Mouse (Mus musculus): ENCODE data around the gene Zmpste24.
"Not testable (repeated sequence)": the region's sequence is repeated elsewhere in the genome, so short reads cannot be mapped to it uniquely, and the experiment has no call there.

The Zmpste24 gene

DNA sequence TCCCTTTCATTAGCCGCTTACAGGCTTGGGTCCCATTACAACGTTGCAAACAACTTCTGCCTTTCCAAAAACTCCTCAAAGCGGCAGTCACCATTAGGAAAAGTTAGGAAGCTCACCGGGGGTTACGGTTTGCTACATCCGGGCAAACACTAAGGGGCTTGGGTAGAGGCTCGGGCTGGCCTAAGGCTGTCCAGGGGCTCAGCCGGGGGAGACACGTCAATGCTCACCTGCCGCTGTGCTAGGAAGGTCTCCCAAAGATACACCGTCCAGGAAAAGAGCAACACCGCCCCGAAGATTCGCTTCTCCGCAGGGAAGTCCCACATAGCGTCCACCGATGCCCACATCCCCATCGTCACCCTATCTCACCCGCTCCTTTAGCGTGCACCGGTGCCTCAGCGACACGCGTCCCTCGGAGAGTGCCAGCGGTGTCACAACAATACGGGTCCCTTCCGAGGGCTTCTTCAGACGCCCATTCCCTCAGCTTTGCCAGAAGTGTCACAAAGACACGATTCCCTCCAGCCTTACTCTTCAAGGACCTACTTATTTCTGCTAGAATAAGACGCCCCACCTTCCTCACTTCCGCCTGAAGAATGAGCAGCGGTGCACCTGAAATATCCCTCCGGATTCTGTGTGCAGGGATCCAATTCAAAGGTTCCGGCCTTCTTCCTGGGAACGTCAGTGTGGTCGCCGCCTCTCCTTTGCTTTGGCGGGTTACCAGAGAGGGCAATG, at the start of gene Zmpste24:
Zmpste24 (minus strand) TSS at position 592 of the 729 bp plus-strand sequence.
- DNase-seq (ENCODE audit: low spot score) = peak; percentile 92

DNA sequence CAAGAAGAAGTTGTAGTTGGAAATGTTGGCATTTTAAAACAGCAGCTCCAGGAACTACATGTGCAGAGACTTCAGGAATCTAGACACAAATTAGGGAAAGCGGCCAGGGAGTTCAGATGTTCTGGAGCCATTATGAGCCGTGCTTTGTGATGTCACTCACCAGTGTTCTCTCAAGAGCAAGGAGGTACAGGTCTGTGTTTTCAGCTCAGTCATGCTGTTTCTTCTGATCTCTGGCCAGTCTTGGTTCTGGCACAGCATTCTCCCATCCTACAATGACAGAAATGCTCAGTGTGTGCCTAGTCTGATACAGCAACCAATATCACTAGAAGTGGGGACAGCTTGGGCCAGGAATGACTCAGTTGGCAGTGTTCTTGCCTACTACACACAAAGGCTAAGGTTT, 11.1 kb upstream of the Zmpste24 start, which contains the start of gene Tmco2:
Tmco2 (minus strand) TSS at position 101 of the 400 bp plus-strand sequence.
- DNase-seq (ENCODE audit: low spot score) = no peak

DNA sequence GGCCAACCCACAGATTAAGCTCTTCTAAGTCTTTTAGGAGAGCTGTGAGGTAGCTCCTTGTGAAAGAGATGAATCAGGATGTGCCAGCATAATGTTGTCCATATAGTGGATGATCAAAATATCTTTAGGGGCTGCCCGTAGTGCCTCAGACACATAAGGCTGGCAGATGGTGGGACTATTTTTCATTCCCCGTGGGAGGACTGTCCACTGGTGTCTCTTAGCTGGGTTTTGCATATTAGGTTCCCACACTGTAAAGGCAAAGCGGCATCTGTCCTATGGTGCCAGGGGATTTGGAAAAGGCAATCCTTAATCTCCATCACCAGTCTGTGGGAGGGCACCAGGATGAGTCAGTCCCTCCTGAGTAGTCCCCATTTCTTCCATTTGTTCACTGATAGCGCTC, 5.3 kb upstream of the Zmpste24 start:
- no peak for DNase-seq (ENCODE audit: low spot score)

DNA sequence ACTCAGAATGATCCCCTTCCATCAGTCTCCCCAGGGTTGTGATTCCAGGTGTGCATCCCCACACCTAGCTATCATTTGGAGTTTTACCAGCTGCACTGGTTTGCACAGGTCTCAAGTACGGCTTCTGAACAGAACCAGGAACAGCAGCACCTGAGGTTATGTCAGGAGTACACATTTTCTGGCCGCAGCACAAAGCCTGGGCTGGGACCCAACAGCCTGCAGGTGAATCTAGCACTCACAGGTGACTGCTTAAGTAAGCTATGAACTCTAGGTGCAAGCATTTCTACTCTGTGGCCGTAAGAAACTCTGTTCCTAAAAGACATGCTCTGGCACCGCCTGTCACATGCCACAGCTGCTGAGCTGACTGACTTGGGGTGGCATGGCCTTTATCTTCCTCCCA, 7.8 kb downstream of the Zmpste24 start:
- DNase-seq (ENCODE audit: low spot score) = no peak

DNA sequence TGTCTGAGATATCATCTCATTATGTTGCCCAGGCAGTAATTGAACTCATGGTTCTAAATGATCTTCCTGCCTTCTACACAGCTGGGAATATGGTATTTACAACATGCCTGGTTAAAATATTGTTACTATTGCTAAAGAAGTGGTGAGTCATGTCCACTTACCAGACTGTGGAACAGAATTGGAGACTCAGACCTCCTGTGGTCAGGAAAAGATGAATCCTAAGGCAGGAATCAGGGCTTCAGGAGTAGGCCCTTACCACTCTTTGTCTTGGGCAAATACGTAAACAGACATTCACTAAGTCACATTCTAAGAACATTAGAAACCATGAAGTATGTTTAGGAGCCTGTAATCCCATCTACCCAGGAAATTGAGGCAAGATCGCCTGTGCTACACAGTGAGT, 9.3 kb downstream of the Zmpste24 start:
- DNase-seq (ENCODE audit: low spot score) = no peak

DNA sequence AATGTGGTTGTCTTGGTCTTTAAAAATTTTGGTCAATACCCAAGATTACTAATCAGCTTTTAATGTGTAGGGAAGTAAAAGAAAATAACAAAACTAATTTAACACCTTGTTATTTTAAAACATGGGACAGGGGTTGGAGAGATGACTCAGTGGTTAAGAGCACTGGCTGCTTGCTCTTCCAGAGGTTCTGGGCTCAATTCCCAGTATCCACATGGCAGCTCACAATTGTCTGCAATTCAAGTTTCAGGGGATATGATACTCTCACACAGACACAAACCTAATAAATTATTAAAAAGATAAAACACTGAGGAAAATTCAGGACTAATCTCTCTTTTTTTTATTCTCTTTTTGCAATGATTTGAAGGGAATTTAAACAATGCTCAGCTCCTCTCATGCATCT, 13.5 kb downstream of the Zmpste24 start:
- DNase-seq (ENCODE audit: low spot score) = no peak

DNA sequence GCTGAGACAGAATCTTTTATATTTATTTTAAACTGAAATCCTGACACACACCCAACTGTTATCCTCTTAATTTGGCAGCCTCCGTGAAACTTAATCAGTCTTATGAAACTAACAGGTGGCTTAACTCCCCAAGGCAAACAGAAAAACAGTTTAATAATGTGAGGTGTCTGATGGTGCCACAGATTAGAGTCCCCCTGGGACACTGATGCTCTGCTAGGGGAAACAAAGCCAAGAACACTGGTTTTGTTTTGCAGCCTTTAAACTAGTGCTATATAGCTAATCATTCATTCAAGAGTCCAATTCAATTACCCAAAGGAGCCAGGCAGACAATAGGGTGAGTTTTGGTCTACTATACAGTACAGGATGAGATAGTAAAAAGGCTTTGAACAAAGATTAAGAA, 17.6 kb downstream of the Zmpste24 start:
- DNase-seq (ENCODE audit: low spot score) = no peak

DNA sequence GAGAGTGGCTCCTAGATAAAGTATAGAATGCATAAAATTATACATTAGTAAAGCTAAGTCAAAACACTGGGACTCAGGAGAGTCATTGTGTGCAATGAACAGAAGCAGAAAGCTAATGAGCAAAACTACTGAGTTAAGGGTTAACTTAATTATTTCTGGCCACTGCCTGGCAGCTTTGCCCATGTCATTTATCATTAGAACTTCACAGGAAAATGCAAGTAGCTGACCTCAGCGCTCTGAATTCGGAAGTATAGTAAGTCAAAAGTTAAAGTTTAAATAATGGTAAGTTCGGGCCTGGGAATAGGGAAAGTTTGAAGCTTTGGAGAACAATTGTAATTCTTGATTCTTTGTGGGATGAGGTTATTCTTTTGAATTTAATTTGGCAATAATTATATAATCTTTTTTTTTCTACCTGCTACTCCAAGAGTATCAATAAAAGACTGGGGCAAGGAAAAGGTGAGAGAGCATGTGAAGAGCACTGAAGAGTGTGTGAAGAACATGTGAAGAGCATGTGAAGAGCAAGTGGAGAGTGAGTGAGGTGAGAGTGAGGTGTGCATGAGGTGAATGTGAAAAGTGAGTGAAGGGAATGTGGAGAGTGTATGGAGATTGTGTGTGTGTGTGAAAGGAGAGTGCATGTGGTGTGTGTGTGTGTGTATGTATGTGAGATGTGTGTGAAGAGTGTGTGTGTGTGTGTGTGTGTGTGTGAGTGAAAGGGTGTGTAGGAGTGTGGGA, 20.0 kb downstream of the Zmpste24 start:
- no peak for DNase-seq (ENCODE audit: low spot score)

DNA sequence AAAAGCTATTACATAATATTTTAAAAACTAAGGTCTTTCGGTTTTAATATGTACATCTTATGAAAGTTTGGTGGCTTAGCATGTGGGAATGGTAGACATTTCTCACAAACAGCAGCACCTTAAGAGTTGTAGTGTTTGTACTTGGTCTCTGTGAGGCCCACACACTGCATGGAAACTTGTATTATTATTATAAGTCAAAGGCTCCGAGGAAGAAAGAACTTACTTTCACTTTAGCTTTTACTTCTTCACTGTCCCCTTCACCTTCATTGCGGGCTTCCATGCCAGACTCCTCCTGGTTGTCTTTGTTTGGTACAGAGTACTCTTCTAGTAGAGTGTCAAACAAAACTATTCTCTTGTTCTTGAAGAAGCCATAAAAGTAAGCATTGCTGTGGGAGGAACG, 23.8 kb downstream of the Zmpste24 start:
- DNase-seq (ENCODE audit: low spot score) = no peak

DNA sequence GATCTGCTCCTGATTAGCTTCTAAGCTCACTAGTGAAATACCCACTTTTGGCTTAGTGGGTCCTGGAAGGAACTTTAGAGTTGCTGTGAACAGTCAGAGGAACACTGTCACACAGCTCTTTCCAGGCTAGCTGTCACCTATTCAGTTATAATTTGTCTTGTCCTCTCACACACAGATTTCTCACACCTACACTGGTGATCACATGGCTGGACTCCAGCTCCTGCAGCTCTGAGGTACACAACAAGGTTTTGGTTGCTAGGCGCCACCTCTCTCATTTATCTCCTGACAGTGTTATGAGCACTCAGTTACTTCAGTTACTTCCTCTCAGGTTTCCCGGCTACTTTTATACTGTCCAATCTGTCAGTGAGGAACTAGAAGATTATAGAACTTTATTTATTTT, 32.7 kb downstream of the Zmpste24 start:
- no peak for DNase-seq (ENCODE audit: low spot score)

DNA sequence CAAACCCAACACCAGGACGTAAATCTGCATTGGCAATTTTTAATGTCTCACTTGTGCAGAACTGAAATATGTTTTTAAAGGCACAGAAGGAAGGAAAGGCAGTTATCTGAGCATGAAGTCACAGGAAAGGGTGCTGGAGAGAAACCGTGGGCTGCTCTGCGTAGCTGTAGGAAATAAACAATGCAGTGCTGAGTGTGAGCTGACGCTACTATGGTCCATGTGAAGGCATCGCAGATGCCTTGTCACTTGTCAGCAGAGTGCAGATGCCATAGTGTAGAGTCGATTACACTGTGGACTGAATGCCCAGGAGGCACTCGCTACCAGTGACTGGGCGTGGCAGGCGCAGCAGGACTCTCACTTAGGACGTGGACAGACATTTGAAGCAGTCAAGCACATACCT, 38.8 kb downstream of the Zmpste24 start:
- not testable (repeated sequence) for DNase-seq (ENCODE audit: low spot score)

DNA sequence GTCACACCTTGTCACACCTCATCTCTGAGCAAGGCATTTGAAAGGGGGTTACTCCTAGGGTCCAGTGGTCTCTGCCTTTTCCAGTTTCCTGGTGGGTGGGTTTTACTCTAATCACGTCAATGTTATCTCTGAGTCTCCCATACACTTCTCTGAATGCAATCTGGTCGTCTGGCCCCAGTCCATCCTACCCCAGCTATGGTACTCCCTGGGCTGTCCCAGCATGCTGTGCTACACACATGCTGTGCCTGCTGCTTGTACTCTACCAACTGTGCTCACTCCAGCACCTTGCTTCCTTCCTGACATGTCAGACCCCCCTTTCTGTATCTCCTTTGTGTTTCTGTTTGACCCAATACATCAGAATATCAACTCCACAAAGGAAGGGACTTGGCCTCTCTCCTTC, 41.0 kb downstream of the Zmpste24 start:
- DNase-seq (ENCODE audit: low spot score) = no peak

DNA sequence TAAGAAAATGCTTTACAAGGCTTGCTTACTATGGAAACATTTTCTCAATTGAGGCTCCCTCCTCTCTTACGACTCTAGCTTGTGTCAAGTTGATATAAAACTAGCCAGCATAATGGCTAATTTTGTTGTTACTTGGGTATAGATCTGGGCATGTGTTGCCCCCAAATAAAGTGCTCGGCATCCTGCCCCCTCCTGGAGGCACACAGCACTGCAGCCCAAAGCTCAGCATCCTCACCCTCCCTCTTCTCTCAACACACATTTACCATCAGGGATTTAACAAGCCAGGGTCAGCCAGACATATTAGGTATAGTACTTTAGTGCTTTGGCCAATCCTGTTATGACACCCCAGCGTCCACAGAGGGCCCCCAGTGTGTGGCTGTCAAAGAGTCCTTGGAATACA, 41.7 kb downstream of the Zmpste24 start:
- no peak for DNase-seq (ENCODE audit: low spot score)

DNA sequence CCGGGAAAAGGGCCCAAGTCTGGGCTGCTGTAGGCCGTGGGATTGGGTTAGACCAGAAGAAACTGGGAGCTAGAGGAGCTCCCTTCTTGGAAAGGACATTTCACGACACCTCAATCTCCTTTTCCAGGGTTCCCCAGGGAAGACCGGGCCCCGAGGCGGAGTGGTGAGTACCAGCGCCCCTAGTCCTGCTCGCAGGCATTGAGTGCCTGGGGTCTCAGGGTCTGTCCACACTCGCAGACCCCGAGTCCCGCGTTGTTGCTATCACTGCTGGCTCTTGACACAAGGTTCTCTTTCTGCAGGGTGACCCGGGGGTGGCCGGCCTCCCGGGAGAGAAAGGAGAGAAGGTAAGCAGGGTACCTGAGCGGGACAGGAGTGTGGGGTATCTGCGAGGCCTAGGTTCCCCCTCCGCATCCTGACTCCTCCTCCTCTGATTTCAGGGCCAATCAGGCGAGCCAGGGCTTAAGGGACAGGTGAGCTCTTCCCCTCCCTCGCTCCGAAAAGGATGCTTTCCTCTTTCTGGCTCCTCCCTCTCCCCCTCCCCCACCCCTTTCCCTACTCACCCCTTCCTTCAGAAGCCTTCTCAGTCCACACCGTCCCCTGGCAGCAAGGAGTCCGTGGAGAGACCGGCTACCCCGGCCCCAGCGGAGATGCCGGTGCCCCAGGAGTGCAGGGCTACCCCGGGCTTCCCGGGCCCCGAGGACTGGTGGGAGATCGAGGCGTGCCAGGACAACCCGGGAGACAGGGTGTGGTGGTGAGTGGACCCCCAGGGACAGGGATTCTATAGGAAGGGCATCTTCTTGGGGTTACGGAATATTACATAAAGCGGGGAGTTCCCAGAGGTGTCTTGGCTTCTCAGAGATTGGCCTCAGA, 45.4 kb downstream of the Zmpste24 start:
- DNase-seq (ENCODE audit: low spot score) = no peak

DNA sequence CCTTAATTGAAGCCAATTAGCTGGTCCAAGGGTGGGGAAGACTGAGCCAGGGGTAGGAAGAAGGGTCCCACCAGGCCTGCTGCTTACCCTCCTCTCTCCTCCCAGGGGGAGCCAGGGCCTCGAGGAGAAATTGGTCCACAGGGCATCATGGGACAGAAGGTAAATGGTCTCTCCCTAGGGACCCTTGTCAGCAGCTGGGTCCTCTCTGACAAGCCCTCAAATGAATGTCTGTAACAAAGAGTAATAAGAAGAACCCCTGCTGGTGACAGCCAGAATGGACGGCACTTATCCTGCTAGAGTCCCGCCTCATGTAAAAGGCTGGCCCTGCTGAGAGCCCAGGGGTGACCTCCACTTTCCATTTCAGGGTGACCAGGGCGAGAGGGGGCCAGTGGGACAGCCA, 46.2 kb downstream of the Zmpste24 start:
- no peak for DNase-seq (ENCODE audit: low spot score)

DNA sequence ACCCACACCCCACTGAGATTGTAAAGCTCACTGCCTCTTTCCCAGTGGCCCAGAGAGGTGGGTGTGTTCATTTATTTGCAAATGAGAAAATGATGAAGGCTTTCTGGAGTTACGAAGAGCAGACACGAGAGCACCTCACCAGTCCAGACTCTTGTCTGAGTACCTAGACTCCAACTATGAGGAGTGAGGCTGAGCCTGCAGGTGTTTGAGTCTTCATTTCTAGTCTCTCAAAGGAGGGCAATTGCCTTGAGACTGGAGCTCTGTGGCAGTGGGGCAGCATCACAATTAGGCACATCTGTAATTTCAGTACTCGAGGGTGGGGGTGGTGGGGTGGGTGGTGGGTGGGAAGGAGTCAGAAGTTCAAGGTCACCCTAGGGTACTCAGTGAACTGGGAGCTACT, 55.1 kb downstream of the Zmpste24 start:
- no peak for DNase-seq (ENCODE audit: low spot score)

DNA sequence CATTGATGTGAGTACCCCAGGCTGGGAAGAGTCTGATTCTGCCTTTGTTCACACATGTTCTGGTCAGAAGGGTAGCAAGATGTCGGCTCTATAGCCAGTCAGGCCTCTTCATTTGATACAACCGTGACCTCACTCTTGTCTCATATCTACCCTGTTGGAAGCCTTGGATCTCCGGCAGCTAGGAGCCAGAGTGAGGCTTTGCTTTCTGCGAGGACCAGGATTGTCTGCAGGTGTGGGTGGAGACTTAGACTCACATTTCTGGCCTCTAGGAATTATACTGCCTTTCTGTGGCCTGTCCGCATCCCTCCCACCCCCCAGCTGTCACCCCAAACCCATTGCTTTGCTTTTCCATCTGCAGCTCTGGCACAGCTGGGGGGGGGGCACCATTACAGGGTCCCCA, 55.6 kb downstream of the Zmpste24 start:
- DNase-seq (ENCODE audit: low spot score) = no peak

DNA sequence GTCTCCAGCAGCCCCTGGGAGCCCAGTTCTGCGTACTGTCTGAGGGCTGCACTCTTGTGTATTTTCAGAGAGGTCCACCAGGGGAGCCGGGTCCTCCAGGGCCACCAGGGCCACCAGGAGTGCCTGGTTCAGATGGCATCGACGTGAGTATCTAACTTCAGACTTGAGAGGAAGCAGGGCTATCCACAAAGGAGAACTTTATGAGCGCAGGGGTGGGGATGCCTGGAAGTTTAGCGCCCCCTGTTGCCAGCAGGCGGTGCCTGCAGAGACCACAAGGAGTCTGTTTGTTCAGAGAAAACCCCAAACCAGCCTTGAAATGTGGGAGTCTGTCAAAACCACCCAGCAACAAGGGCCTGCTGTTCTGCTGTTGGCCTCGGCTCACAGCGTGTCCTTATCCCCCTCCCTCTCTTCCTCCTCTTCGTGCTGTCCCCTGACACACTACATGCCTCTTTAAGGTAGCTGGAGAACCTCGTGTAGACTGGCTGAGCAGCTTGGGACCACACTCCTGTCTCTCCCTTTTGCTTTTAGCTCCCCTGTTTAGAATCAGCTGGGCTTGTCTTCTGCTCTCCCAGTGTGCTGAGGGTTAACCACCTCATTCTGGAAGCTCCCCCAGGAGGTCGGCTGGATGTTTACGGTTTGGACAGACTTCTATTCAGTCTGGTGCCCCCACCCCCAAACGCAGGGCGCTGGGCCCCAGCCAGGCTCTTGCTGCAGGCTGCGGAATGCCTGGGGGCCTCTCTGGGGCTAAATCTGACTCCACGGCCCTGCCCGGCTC, 57.0 kb downstream of the Zmpste24 start:
- peak; percentile 75 for DNase-seq (ENCODE audit: low spot score)

DNA sequence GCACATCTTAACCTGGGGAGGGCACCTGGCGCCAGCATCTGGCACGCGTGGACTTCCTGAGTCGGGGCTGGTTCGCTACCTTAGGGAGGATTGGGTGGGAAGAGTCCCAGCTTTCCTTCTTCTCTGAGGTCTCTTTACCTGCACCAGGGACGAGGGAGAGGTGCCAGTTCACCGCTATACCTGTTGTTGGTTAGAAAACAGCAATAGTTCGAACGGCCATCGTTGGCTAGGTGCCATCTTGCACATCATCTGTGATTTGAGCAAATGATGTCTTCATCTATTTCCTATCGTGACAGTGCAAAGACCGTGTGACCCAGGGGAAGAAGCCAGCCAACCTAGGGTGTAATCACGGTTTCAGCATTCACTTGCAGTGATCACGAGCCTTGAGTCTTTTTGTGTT, 57.7 kb downstream of the Zmpste24 start:
- no peak for DNase-seq (ENCODE audit: low spot score)

DNA sequence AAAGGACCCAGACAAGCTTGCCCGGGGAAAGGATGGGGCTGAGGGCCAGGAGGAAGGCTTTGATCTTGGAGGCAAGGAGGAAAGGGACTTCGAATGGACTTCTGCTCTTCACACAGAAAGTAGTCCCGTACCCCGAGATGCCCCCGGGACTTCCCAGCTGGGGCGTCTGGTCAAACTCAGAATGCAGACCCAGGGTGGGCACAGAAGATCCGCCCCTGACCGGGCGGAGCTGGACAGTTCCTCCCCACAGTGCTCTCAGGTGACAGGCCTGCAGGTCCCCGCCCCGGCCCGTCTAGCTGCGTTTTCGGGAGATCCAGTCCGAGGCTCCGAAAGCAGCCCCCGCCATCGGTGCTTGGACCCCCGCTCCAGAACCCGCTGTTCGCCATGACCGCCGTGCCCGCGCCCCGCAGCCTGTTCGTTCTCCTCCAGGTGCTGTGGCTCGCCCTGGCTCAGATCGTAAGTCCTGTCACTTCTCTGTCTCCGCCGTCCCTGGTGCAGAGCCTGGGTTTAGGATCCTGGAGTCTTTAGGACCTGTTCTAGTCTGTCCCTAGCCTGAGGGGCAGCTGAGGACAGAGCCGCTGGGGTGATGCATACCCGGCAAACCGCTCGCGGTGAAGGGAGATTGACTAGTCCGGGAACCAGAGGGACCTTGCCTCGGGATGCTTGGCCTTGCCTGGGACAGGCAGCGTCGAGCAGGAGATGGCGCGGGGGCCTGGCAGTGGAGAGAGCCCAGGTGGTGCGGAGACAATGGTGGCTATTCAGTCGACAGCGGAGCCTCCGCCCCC, 58.5 kb downstream of the Zmpste24 start, which contains the start of gene Col9a2:
Col9a2 (plus strand) TSS at position 55 of the 785 bp plus-strand sequence.
- peak; percentile 52 for DNase-seq (ENCODE audit: low spot score)

DNA sequence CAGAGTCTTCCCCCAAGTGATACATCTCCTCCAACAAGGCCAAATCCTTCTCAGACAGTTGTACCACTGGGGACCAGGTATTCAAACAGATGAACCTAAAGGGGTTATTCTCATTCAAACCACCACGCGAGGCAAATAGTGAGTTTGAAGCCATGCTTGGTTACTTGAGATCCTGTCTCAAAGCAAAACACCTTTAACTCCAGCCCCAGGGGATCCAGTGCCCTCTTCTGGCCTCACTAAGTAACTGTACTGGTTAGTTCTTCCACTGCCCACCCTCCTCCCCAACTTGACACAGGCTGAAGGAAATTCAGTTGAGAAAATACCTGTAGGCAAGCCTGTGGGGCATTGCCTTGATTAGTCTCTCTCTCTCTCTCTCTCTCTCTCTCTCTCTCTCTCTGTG, 65.0 kb downstream of the Zmpste24 start:
- no peak for DNase-seq (ENCODE audit: low spot score)

Data from embryo, embryonic 10 days (tissue).